ENCODE assay signal across 13 mouse cellular contexts in genomic region chr6:100876624-100877017, GRCm38 (mm10).
"Had no signal": no experiment of that assay in that cellular context is flagged by ENCODE, and none has a peak within 500 bp of the region (broad histone marks: within the 10 kb centered on the region; RNA-seq: fewer than 3 reads in every experiment).

No protein-coding gene starts in this region.

- H3K4me2 ChIP-seq: embryonic facial prominence, embryonic 12.5 days; embryonic facial prominence, embryonic 13.5 days; embryonic facial prominence, embryonic 15.5 days; forebrain, embryonic 12.5 days; forebrain, embryonic 13.5 days; forebrain, embryonic 15.5 days had no signal

- H3K27ac ChIP-seq: embryonic facial prominence, embryonic 10.5 days; embryonic facial prominence, embryonic 12.5 days; embryonic facial prominence, embryonic 13.5 days; embryonic facial prominence, embryonic 15.5 days; forebrain, embryonic 10.5 days; forebrain, embryonic 12.5 days; forebrain, embryonic 13.5 days; forebrain, embryonic 15.5 days; gastrocnemius, adult 2 months; heart, adult 2 months had no signal

- H3K9me3 ChIP-seq: embryonic facial prominence, embryonic 10.5 days; embryonic facial prominence, embryonic 12.5 days; embryonic facial prominence, embryonic 13.5 days; embryonic facial prominence, embryonic 15.5 days; forebrain, embryonic 10.5 days; forebrain, embryonic 12.5 days; forebrain, embryonic 13.5 days; forebrain, embryonic 15.5 days had no signal

- ATAC-seq: forebrain, embryonic 15.5 days; forebrain, embryonic 16.5 days had no signal

- H3K36me3 ChIP-seq: embryonic facial prominence, embryonic 10.5 days; embryonic facial prominence, embryonic 12.5 days; embryonic facial prominence, embryonic 13.5 days; embryonic facial prominence, embryonic 15.5 days; forebrain, embryonic 10.5 days; forebrain, embryonic 12.5 days; forebrain, embryonic 15.5 days had no signal

- H3K9ac ChIP-seq: embryonic facial prominence, embryonic 12.5 days; embryonic facial prominence, embryonic 13.5 days; embryonic facial prominence, embryonic 15.5 days; forebrain, embryonic 12.5 days; forebrain, embryonic 13.5 days; forebrain, embryonic 15.5 days; forebrain, postnatal 0 days had no signal

- H3K4me3 ChIP-seq: embryonic facial prominence, embryonic 10.5 days; embryonic facial prominence, embryonic 12.5 days; embryonic facial prominence, embryonic 13.5 days; embryonic facial prominence, embryonic 15.5 days; erythroblast, embryonic 14.5 days; forebrain, embryonic 10.5 days; forebrain, embryonic 12.5 days; forebrain, embryonic 13.5 days; forebrain, embryonic 15.5 days; gastrocnemius, adult 2 months; heart, adult 2 months had no signal

- H3K4me1 ChIP-seq: embryonic facial prominence, embryonic 10.5 days; embryonic facial prominence, embryonic 12.5 days; embryonic facial prominence, embryonic 15.5 days; forebrain, embryonic 10.5 days; forebrain, embryonic 12.5 days; forebrain, embryonic 13.5 days; forebrain, embryonic 15.5 days had no signal

- H3K27me3 ChIP-seq: forebrain, embryonic 15.5 days had no signal
